Mouse (Mus musculus) thymus, postnatal 0 days (tissue): Measurements from ENCODE around the gene M6pr. TPM values are rescaled to one million over a fixed set of nuclear protein-coding genes. Genes with fewer than 3 reads are reported as not detected.

Source experiments
- DNase-seq: peaks from one replicate; pipeline ENCODE4 v3.0.0-alpha.2; 2015; ENCODE audit warnings: low spot score
- polyA plus RNA-seq: library from polyadenylated mRNA; unstranded; fragments of >200 nt; fragmentation: Nextera tagmentation; extraction: Ambion mirVana; gene quantifications from 2 replicates; pipeline ENCODE4 v1.2.1, GENCODE M21; 2015

M6pr gene
- 136 and 144 TPM in 2 replicates for polyA plus RNA-seq

DNA sequence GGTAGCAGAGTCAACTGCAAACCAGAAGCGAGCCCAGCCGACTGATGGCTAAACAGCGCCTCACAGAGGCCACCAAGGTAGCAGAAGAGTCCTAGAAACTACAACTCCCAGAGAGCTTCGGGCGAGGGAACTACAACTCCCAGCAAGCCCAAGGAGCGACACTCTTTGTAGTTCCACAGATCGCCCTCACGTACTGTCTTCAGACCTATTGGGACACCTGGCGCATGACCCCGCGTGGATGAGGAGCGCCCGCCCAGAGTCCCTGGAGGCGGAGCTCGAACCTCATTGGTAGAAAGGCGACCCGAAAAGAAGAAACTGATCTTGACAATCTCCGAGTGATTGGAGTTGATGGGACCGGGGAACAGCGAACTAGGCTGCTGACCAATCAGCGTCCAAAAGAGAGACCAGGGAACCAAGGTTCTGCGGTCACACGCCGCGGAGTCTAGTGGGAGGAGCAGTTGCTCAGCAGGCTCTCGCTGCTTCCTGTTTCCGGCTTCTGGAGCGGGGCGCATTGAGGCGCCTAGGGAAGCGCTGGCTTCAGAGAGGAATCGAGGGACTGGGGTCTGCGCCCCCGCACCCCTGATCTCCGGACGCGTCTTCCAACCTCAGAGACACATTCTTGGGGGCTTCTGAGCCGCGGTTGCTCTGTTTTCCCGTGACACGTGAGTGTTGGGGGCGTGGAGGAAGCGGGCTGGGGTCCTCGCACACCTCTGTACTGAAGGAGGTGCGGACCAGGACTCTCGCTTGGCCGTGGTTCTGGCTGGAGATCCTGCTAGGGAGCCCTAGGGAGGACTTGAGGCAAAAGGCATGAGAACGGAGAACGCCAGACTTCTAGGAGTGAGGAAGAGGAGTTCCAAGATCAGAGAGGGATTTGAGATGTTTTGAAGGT lies at the start of gene M6pr:
M6pr (plus strand) TSS at position 216 of the 889 bp plus-strand sequence.
- peak; percentile 99 for DNase-seq

DNA sequence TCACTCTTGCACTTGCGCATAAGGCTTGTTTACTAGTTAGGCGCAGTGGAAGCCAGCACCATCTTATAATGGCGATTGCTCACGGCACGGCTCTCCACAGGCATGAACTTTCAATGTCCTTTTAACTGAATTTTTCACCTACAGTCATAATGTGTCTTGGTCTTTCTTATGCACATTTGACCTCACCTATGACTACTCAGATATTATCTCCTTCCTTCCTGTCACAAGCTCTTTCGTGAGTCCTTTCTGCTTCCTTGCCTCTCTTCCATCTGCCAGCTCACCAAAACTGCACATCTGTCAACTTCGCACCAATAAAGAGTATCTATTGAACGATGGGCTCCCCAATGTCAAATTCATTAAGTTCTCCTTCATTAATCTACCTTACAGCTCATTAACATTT lies 46.0 kb upstream of the M6pr start:
- DNase-seq: no peak

DNA sequence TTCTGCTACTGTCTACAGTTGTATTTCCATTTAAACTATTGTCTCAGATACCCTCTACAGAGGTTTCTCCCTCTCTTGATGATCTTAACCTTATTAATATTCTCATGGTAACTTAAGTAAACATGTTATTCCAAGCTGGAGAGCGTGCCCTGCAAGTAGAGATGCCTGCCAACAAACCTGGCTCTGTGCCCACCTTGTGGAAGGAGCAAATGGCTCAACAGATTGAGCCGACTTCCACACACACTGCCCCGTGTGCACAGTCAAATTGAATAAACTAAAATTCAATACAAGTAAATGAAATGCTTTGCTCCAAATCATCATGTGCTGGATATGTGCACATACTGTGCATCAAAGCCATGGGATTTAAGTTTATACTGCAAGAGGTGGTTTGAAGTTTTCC lies 40.0 kb upstream of the M6pr start:
- DNase-seq: no peak

DNA sequence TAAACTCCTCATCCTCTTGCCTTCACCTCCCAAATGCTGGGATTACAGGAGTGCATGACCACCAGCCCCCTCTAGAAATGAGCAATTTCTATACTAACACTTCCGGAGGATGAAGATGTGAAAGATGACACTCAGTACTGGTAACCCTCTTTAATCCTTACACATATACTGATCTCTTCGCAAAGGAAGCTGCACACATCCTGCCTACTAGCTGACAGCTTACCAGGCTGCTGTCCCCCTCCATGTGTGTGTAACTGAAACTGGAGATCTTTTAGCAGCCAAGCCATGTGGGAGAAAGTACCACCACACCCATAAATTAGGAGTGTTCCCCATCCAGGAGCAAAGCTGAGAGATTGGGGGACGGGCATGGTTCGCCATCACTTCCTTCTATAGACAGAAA lies 39.4 kb upstream of the M6pr start:
- DNase-seq: no peak

DNA sequence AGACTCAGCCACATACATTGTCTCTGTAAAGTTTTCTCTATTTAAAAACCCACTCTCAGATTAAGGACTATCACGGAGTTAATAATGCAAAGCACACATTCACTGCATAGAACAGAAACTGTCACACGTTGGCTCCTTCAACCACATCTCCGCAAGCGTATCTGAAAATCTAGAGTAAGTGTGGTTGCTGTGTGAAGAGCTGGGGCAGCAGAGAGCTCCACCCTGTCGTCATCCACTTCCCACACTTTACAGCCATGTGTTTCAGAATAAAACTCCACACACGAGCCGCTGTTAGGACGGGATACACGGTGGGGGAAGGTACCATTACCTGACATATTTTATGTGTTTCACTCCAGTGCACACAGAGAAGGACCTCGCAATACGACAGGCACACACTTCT lies 38.4 kb upstream of the M6pr start:
- no peak for DNase-seq

DNA sequence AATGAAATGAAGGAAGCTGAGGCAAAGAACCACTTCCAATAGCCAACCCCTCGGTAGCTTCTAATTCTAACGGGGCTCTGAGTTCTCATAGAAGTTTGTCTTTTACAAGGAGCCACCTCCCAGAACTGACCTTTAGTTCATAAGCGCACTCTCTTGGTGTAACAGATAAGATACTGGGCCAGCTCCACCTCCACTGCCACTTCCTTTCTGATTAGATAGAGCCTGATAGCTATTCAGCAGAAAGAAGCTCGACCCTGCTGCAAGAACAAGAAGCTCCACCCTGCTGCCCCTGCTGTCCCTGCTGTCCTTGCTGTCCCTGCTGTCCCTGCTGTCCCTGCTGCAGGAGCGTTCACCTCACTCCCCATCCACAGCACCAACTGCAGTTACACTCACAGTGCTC lies 34.0 kb upstream of the M6pr start:
- DNase-seq: no peak

DNA sequence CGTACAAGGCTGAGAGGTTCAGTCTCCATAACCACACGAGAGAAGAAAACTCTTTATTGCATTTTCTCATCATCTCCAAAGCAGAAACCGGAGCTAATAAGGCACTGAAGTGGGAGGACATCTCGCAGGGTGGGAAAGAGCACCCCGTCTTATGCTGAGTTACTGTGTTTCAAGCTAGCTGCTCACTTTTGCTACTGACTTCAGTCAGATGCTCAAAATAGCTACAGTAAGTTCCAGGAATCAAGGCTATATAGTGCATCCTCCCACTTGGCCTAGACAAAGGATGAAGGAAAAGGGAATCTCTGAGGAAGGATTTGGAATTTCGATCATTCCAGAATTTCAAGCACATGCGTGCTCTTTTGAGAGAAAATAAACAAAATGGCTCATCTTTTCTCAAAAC lies 32.0 kb upstream of the M6pr start:
- no peak for DNase-seq

DNA sequence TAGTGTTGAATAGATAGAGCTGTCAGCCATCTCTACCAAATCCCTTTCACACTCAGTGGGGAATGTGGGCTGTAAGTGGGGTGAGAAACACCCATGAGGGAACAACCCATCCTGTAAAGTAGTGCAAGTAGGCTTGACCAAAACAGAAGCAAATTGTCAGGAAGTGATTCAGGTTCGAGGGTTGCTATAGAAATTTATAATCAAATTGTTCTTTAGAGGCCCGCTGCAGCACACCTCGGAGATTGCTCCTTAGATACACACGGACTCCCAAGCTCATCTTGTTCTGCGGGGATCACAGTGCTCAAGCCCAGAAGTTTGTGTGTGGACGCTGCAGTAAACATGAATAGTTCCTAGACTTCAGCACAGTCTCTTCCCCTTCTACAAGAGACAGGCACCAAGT lies 25.7 kb upstream of the M6pr start, which contains the start of gene Klrg1:
Klrg1 (minus strand) TSS at position 101 of the 400 bp plus-strand sequence.
- DNase-seq: no peak

DNA sequence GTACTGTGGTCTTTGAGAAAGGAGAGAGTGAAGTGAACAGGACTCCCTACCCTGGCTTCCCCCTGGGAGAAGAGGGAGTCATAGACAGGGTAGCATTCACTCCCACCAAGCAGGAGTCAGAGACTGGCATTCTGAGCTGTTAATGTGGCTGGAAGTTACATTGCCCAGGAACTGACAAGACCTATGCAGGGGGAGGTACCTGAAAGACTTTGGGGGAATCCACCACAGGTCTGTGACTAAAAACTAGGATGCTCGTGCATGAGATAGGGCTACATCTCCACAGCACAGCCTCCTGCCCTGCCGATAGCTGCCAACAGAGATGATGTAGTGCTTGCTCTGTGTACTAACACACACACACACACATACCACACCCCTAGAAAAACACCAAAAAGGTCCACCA lies 25.1 kb upstream of the M6pr start:
- DNase-seq: no peak

DNA sequence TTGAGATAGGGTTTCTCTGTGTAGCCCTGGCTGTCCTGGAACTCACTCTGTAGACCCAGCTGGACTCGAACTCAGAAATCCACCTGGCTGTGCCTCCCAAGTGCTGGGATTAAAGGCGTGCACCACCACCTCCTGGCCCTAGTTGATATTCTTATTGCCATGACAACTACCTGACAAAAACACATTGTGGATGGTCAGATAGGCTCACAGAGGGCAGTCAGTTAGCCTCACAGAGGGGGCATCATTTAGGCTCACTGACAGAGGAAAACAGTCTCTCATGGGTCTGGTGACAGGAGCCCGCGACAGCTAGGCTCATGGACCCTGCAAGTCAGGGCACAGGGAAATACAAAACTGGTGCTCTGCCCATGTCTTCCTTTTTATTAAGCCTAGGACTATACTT lies 24.2 kb upstream of the M6pr start:
- no peak for DNase-seq

DNA sequence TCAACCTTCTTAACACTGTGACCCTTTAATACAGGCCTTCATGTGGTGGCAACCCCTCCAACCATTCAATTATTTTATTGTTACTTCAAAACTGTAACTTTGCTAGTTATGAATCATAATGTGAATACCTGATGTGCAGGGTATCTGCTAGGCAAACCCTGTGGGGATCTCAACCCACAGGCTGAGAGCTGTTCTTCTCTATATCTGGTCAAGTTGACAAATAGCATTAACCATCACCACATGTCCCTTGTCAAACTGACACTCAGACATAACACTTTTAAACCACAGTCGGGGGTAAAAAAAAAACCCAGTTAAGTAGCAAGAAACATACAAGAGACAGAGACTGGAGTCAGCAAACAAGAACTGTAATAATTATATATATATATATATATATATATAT lies 23.7 kb upstream of the M6pr start:
- no peak for DNase-seq

DNA sequence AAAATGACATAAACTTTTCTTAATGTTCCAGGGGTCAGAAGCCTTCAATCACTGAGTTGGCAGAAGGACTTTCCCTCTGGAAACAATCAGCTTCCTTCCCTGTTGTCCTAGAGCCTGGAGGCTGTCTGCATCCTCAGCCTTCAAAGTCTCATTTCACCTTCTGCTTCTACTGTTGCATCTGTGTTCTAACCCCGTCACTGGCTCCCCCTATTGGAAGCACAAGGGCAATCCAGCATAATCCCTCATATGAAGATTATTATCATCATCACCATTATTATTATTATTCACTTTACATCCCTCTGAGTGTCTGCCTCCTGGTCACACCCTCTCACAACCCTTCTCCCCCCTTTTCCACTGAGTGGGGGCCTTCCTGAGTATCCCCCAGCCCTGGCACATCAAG lies 20.3 kb upstream of the M6pr start:
- DNase-seq: no peak

DNA sequence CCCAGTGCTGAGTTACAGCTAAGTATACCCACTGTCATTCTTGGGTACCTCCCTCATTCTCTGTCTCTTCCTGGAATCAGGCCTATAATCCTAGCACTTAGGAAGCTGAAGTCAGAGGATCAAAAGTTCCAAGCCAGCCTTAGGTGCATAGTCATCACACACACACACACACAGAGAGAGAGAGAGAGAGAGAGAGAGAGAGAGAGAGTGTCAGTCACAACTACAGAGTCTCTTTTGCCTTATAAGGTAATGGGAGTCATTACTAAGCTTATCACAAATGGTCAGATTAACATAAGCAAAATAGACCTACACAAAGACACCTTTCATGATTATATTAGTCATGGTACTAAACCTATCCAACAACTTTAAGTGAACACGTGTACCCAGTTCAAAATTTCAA lies 19.2 kb upstream of the M6pr start:
- no peak for DNase-seq

DNA sequence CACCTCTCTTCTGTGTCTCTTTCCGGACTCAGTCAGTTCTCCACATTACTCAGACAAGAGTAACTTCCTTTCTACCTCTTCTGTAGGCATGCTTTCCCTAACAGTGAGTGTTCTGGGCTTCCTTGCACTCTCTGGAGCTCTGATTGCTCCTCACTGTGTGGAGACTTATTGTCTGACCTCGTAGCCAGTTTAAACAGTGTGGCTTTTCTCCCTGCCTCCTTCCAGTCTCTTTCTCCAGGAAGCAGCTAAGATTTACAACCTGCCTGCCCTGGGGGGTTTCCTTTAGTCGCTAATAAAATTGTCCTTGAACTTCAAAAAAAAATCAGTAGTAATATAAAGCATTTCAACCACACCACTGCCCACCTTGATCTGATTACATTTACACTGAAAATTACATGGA lies 18.3 kb upstream of the M6pr start:
- no peak for DNase-seq

DNA sequence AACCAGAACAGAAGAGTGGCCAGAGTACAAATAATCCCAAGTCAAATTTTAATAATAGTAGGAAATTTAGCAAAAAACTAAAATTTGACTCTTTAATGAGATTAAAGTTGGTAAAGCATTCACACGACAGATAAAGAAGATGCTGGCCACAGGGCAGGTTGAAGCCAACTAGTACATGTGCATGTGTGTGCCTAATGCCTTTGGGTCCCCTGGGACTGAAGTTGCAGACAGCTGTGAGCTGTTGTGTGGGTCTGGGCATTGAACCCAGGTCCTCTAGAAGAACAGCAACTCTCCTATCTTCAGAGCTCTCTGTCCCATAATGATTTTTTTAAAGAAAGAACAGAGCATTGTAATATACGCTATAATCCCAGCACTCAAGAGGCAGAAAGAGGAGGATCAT lies 17.3 kb upstream of the M6pr start:
- DNase-seq: no peak

DNA sequence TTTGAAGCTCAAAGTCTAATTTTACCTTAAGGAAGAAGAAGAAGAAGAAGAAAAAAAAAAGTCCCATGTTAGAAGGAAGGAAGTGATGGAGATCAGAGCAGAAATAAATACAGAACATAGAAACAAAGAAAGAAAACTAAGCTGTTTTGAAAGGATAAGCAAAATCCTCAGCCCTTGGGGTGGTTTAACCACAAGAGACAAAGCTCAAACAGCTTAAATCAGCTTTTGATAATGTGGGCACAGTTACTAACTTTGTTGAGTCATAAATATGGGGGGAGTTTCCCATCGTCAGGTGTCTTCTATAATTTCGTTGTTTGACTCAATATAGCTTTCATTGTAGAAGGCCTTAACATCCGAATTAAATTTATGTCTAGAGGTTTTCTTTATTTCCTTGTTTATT lies 16.8 kb upstream of the M6pr start:
- DNase-seq: peak; percentile 28

DNA sequence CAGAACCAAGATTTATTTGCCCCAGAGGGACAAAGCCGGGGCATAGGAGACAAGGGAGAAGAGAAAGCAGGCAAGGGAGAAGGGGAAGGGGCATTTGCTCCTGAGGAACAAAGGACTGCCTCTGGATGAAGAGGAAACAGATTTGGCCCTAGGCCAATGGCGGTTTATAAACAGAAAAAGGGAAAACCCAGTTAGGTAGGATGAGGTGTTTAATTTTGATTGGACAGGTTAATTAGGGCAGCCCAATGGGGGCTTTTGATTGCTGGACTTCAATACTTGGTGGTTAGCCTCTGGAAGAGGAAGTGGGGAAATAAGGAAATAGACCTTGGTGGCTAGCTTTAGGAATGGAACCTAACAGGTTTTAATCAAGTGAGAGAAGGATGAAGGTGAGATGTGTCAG lies 16.3 kb upstream of the M6pr start:
- no peak for DNase-seq

DNA sequence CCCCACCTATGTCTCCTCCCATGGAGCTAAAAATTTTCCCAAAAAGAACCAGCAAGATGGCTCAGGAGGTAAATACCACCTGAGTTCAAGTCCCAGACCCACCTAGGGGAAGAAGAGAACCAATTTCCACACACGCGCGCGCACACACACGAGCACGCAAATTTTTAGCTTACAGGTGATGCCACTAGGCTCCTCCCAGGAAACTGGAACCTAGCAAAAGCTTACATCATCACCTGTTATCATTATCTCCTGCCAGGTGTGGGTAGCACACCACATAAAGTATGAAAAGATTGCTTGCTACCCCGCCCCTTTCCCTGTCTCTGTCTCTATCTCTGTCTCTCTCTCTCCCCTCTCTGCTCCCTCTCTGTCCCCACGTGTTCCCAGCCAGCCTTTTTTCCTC lies 15.4 kb upstream of the M6pr start:
- no peak for DNase-seq

DNA sequence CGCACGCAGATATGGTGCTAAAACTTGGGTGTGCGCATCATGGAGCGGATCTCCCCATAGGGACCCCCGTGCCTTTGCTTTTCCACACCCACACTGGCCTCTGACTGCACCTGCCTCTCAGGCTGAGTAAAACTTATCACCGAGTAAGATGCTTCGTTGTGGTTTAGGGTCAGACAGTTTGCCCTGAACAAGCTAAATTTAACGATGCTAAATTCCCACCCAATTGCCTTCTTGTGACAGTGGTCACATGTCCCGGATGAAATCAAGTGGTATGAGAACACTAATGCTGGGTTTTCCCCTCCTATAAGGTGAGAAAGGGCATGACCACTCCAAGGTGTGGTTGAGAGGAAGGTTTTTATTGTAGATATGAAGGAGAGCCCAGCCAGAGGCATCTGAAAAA lies 14.7 kb upstream of the M6pr start:
- no peak for DNase-seq

DNA sequence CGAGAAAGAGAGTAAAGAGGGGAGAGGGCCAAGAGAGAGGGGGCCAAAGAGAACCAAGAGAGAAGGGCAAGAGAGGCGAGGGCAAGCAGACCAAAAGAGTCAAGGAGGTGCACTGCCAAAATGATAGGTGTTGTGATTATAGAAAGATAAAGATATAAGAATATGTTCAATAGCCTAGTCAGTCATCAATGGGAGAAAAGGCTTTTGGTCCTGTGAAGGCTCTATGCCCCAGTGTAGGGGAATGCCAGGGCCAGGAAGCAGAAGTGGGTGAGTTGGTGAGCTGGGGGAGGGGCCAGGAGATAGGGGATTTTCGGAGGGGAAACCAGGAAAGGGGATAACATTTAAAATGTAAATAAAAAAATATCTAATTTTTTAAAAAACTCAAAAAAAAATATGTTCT lies 14.2 kb upstream of the M6pr start:
- no peak for DNase-seq

DNA sequence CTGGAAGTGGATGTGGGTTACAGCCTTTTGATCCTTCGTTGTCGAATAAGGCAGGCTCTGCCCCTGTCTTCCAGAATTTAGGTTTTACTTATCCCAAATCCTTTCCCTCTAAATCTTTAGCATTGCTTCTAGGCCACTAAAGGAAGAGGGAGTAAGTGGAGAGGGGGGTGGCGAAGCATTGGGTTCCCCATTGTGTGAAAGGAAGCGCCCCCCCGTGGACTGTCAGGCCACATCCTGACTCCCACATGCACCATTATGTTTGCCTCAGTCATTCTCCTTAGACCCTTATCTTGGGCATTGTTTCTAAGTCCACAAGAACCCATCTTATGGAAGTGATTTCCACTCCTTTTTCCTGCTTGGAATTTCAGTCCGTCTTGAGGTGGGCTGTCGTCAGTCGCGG lies 13.3 kb upstream of the M6pr start:
- no peak for DNase-seq

DNA sequence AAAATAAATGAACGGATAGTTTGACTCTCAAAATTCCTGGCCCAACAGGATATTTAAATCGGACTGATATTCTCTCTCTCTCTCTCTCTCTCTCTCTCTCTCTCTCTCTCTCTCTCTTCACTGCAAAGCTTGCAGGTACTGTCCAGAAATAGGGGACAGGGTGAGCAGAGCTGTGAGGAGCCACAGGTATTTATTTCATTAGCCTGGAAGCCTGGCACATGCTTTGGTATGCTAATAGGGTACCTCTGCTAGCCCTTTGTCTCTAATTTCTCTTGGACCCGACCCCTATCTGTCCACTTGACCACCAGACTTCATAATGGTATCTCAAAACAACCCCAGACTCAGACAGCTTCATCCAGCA lies 11.6 kb upstream of the M6pr start:
- no peak for DNase-seq
